Mouse (Mus musculus) CD4-positive, CD25-positive, alpha-beta regulatory T cell, adult 9 weeks (primary cell): ENCODE measurements around the gene Retnla. TPM values are rescaled to one million over a fixed set of nuclear protein-coding genes. Genes with fewer than 3 reads are reported as not detected.

Experiments used
- polyA plus RNA-seq: library from polyadenylated mRNA; unstranded; fragments of 100-300 nt; shearing (Covaris generic); gene quantifications from one replicate; pipeline ENCODE4 v1.2.1, GENCODE M21; 2017

Gene Retnla
- not detected for polyA plus RNA-seq

GRCm38 (mm10) chr16:48842266-48842665 lies at the start of gene Retnla:
Gene Retnla, plus strand, starts transcription at chr16:48842551.

GRCm38 (mm10) chr16:48816695-48817094 lies 25.7 kb upstream of the Retnla start, which contains the start of gene Retnlb:
Gene Retnlb, plus strand, starts transcription at chr16:48816856.

GRCm38 (mm10) chr16:48872321-48872720 lies 30.0 kb downstream of the Retnla start, which contains the start of gene Retnlg:
Gene Retnlg, plus strand, starts transcription at chr16:48872621.

Other genes starting within 250 kb of the Retnla start
- gene Trat1, start 70.5 kb upstream of the Retnla start, polyA plus RNA-seq = 168 TPM
- gene Retnlb, start 25.7 kb upstream of the Retnla start, polyA plus RNA-seq = not detected
- not detected for gene Retnlg, start 30.1 kb downstream of the Retnla start, polyA plus RNA-seq
- 3.1 TPM for gene Dzip3, start 151.6 kb downstream of the Retnla start, polyA plus RNA-seq
- gene Cip2a, start 151.6 kb downstream of the Retnla start, polyA plus RNA-seq = 3.4 TPM
- 0.04 TPM for gene Myh15, start 214.9 kb downstream of the Retnla start, polyA plus RNA-seq